Mouse (Mus musculus): ENCODE measurements around the gene Dab2ip.

- no peak for TF ChIP-seq POLR2A (IDR thresholded peaks at IDR 0.05; ENCODE audit: borderline replicate concordance, control insufficient read depth, low read depth, low read length)
- TF ChIP-seq CTCF (IDR thresholded peaks at IDR 0.05; ENCODE audit: control insufficient read depth, insufficient read depth, low read length) = no peak
Measured at GRCm38 (mm10) chr2:35592725-35593392, 34.8 kb downstream of the Dab2ip start.
